Mouse (Mus musculus) forebrain, embryonic 14.5 days (tissue): Measurements from ENCODE around the gene Spink8. TPM values are rescaled to one million over a fixed set of nuclear protein-coding genes. Genes with fewer than 3 reads are reported as not detected.
A peak's percentile ranks its signal among the peaks of the same experiment; 100 is the strongest.
"Not testable (repeated sequence)": the region's sequence is repeated elsewhere in the genome, so short reads cannot be mapped to it uniquely, and the experiment has no call there.

Experiments used
- ATAC-seq: fragments of 200-750 bp; cut with Nextera tagmentation; 2 replicates; pipeline ENCODE4 v1.8.0; 2017; ENCODE audit warnings: mild to moderate bottlenecking, moderate library complexity
- DNase-seq: peaks from one replicate; pipeline ENCODE4 v3.0.0-alpha.2; 2015; ENCODE audit warnings: low spot score
- H3K27ac ChIP-seq: fragments of 300-500 bp; sonication (generic); 2 replicates; pipeline ENCODE4 v1.5.1; 2014; ENCODE audit warnings: low read depth, mild to moderate bottlenecking, control low read depth, low read length, moderate library complexity
- H3K27me3 ChIP-seq: fragments of 300-500 bp; sonication (generic); replicated peaks from 2 replicates; pipeline ENCODE4 v1.6.1; 2014; ENCODE audit warnings: low read length, control low read depth, mixed read lengths; ENCODE audit not compliant: control insufficient read depth, insufficient read depth
- H3K36me3 ChIP-seq: fragments of 300-500 bp; sonication (generic); 2 replicates; pipeline ENCODE4 v1.6.1; 2014; ENCODE audit warnings: low read length, control low read depth; ENCODE audit not compliant: control insufficient read depth, insufficient read depth
- H3K4me1 ChIP-seq: fragments of 300-500 bp; sonication (generic); 2 replicates; pipeline ENCODE4 v1.6.1; 2014; ENCODE audit warnings: antibody characterized with exemption, low read length, control low read depth; ENCODE audit not compliant: control insufficient read depth, insufficient read depth
- H3K4me2 ChIP-seq: fragments of 300-500 bp; sonication (generic); 2 replicates; pipeline ENCODE4 v1.6.1; 2014; ENCODE audit warnings: mild to moderate bottlenecking, control low read depth, low read length
- H3K4me3 ChIP-seq: fragments of 300-500 bp; sonication (generic); 2 replicates; pipeline ENCODE4 v1.5.1; 2014; ENCODE audit warnings: low read depth, low read length, control low read depth
- H3K9ac ChIP-seq: fragments of 300-500 bp; sonication (generic); 2 replicates; pipeline ENCODE4 v1.6.1; 2014; ENCODE audit warnings: mild to moderate bottlenecking, low read length, control low read depth, moderate library complexity
- H3K9me3 ChIP-seq: fragments of 300-500 bp; sonication (generic); replicated peaks from 2 replicates; pipeline ENCODE4 v1.6.1; 2016; ENCODE audit warnings: low read length, control low read depth, mixed read lengths; ENCODE audit not compliant: control insufficient read depth
- whole genome bisulfite sequencing: fragments of 180-500 bp; shearing (Covaris S2); extraction: QIAGEN DNeasy Blood & Tissue Kit; methylation state at CpG from one replicate; pipeline ENCODE4 v1.1.7; 2014; 5-methylcytosine and 5-hydroxymethylcytosine counted together
- polyA plus RNA-seq: library from polyadenylated mRNA; unstranded; fragments of >200 nt; fragmentation: Nextera tagmentation; extraction: Ambion mirVana; gene quantifications from 2 replicates; pipeline ENCODE4 v1.2.1, GENCODE M21; 2014

The Spink8 gene
- polyA plus RNA-seq = not detected in 2 replicates

GRCm38 (mm10) chr9:109811980-109812379, at the start of gene Spink8:
Gene Spink8 (plus strand): TSS chr9:109812280.
- Histone ChIP-seq H3K4me1 (no peaks in the 10 kb centered on the region), H3K9me3 (no peaks in the 10 kb centered on the region), H3K4me3 (no peak within 1 kb of the TSS), H3K4me2 (no peak within 1 kb of the TSS), H3K27me3 (no peaks in the 10 kb centered on the region), H3K36me3 (no peaks in the 10 kb centered on the region), H3K27ac (no peak within 1 kb of the TSS), H3K9ac (no peak within 1 kb of the TSS)
- DNase-seq (no peak), ATAC-seq (no peak)
- WGBS = 86% methylated on average over 1 of the region's 1 CpGs

DNA sequence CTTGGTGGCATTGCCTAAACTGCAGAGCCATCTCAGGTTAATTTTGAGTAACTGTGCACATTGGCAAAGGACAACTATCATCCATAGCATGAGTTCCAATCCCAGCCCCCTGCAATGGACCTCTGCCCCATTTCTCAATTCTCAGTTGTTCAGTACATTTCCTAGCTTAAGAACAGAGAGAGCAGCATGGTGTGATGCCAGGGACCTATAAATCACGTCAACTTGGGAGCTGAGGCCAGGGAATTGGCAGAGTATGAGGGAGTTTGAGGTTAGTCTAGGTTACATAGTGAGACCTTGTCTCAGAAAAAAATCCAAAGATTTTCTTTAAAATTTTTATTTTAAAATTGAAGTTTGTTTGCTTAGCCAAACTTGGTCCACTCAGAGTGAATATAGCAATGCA, 45.2 kb upstream of the Spink8 start:
- H3K27ac ChIP-seq, DNase-seq, H3K9me3 ChIP-seq, H3K27me3 ChIP-seq, ATAC-seq, H3K9ac ChIP-seq, H3K4me3 ChIP-seq, H3K4me2 ChIP-seq, H3K36me3 ChIP-seq, H3K4me1 ChIP-seq: not testable (repeated sequence)
- WGBS = 80% methylated on average over 1 of the region's 1 CpGs

- 80% methylated on average over 4 of the region's 4 CpGs for WGBS
- not testable (repeated sequence) for ATAC-seq, H3K27ac ChIP-seq, H3K4me2 ChIP-seq, H3K4me3 ChIP-seq, DNase-seq, H3K36me3 ChIP-seq, H3K4me1 ChIP-seq, H3K27me3 ChIP-seq, H3K9me3 ChIP-seq, H3K9ac ChIP-seq
These were observed 21.5 kb upstream of the Spink8 start, which contains the start of gene Fbxw27 for GRCm38 (mm10) chr9:109790570-109790969. Gene Fbxw27 (minus strand): TSS chr9:109790670.

DNA sequence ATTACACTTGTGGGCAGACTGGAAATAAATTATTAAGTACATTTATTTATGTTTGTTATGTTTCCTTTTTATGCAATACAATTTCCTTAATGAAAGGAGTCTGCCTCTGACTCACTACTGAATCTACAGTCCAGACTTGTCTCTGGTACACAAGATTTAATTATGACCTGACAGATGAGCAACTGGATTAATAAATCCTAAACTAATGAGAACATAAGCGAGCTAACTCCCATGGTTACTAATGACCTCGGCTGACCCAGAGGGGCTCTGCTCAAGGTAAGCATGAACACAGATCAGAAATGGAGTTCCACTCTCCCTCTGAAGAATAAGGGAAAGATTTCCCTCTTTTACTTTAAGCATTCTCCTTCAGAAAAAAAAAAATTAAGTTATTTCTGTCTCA, 16.9 kb upstream of the Spink8 start:
- no peaks in the 10 kb centered on the region for H3K9me3 ChIP-seq
- ATAC-seq = no peak
- WGBS = 68% methylated on average over 2 of the region's 2 CpGs
- no peaks in the 10 kb centered on the region for H3K4me1 ChIP-seq
- H3K4me3 ChIP-seq = no peak overlapping the region
- no peaks in the 10 kb centered on the region for H3K27me3 ChIP-seq
- H3K27ac ChIP-seq = no peak overlapping the region
- no peak for DNase-seq
- H3K4me2 ChIP-seq = no peak overlapping the region
- H3K36me3 ChIP-seq = no peaks in the 10 kb centered on the region
- H3K9ac ChIP-seq = no peak overlapping the region

DNA sequence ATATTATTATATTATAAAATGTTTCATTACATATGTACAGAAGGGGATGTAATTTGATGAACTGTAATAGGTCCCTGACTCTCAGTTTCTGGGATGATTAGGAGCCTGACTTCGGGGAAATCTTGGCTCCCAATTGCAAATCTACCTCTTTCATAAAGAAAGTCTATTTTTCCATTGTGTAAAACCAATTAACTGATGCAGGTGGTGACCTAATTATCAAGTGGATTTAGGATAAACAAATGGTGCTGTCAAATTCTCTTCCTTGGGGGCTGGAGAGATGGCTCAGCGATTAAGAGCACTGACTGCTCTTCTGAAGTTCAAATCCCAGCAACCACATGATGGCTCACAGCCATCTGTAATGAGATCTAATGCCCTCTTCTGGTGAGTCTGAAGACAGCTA, 16.3 kb upstream of the Spink8 start:
- Histone ChIP-seq H3K4me2 (no peak overlapping the region), H3K4me3 (no peak overlapping the region), H3K27ac (no peak overlapping the region), H3K9me3 (no peaks in the 10 kb centered on the region), H3K36me3 (no peaks in the 10 kb centered on the region), H3K27me3 (no peaks in the 10 kb centered on the region), H3K4me1 (no peaks in the 10 kb centered on the region), H3K9ac (no peak overlapping the region)
- 39% methylated on average over 2 of the region's 2 CpGs for WGBS
- no peak for ATAC-seq
- no peak for DNase-seq

DNA sequence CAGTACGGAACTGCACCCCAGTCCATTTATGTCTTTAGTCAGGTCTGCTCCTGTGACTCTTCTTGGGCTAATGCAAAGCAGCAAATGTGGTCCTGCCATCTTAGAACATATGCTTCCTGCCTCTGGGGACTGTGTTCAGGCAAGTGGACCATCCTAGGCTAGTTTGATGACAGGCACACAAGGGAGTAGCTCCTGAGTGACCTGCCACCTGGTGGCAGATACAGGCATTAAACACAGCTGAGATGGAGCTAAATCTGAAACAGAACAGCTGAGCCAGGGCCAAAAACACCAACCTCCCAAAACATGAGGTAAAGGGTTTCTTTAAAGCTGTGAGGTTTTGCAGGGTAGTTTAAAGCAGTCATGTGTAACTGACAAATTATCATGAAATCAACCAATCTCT, 14.0 kb upstream of the Spink8 start:
- H3K4me3 ChIP-seq = no peak overlapping the region
- H3K4me2 ChIP-seq = no peak overlapping the region
- H3K27ac ChIP-seq = no peak overlapping the region
- no peak for ATAC-seq
- 88% methylated on average over 1 of the region's 1 CpGs for WGBS
- no peak overlapping the region for H3K9ac ChIP-seq
- no peaks in the 10 kb centered on the region for H3K9me3 ChIP-seq
- no peaks in the 10 kb centered on the region for H3K4me1 ChIP-seq
- DNase-seq = peak; percentile 26
- no peaks in the 10 kb centered on the region for H3K36me3 ChIP-seq
- no peaks in the 10 kb centered on the region for H3K27me3 ChIP-seq

DNA sequence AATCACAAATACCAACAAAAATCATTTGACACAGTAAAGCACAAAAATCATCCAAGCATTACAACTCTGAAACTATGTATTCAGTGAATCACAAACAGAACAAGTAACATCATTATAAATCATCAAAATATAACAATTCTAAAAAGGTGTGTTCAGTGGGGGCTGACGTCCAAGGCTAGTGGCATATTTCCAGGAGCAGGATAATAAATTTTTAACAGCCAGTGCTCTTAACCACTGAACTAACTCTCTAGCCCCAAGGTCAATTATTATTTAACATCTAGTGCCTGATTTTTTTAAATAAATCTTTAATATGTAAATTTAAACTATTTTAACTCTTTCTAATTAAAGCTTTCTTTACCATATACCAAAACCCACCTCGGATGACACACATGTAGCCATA, 6.5 kb upstream of the Spink8 start:
- not testable (repeated sequence) for H3K9me3 ChIP-seq, H3K4me3 ChIP-seq, ATAC-seq, H3K4me2 ChIP-seq, H3K27ac ChIP-seq, H3K36me3 ChIP-seq, H3K4me1 ChIP-seq, H3K9ac ChIP-seq, H3K27me3 ChIP-seq, DNase-seq
- 85% methylated on average over 2 of the region's 2 CpGs for WGBS

GRCm38 (mm10) chr9:109806260-109806659, 5.8 kb upstream of the Spink8 start:
- Histone ChIP-seq H3K4me1 (no peaks in the 10 kb centered on the region), H3K27ac (no peak overlapping the region), H3K27me3 (no peaks in the 10 kb centered on the region), H3K9me3 (no peaks in the 10 kb centered on the region), H3K4me2 (no peak overlapping the region), H3K9ac (no peak overlapping the region), H3K36me3 (no peaks in the 10 kb centered on the region), H3K4me3 (no peak overlapping the region)
- ATAC-seq = no peak
- DNase-seq = no peak
- 32% methylated on average over 1 of the region's 1 CpGs for WGBS

DNA sequence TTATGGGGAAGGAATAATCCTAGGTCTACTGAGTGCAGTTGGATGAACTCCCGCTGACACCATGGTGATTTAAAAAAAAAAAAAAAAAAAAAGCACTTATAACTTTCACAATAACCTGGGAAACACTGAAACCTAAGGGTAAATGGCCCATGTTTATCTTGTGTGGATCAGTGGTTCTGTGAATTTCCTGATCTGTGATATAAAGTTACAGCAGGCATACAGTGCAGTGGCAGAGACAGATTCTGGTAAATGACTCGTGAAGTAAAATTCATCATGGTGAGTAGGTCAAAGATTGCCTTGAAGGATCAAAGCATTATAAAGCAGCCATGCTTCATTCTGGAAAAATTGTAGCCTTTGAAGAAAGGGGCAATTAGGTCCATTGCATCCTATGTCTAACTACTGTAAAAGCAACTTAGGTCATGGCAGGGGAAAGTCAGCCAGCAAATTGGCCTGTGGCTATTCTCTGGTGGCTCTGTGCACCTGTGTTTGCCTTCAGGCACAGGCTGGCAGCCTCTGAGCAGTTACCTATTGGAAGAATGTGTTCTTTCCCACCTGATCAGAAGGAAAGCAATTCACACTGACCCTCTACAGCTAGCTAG, 5.3 kb upstream of the Spink8 start:
- H3K9ac ChIP-seq = no peak overlapping the region
- H3K4me1 ChIP-seq = no peaks in the 10 kb centered on the region
- H3K4me2 ChIP-seq = no peak overlapping the region
- no peak for ATAC-seq
- H3K27ac ChIP-seq = no peak overlapping the region
- DNase-seq = no peak
- H3K36me3 ChIP-seq = no peaks in the 10 kb centered on the region
- no peaks in the 10 kb centered on the region for H3K9me3 ChIP-seq
- WGBS = 87% methylated on average over 2 of the region's 2 CpGs
- H3K4me3 ChIP-seq = no peak overlapping the region
- H3K27me3 ChIP-seq = no peaks in the 10 kb centered on the region
